Mouse (Mus musculus): ENCODE measurements around the gene Rbpj. TPM values are rescaled to one million over a fixed set of nuclear protein-coding genes. Genes with fewer than 3 reads are reported as not detected.
A peak's percentile ranks its signal among the peaks of the same experiment; 100 is the strongest.

The Rbpj gene
- polyA plus RNA-seq, 2 experiments, result 49.7 to 57.3 TPM

DNA sequence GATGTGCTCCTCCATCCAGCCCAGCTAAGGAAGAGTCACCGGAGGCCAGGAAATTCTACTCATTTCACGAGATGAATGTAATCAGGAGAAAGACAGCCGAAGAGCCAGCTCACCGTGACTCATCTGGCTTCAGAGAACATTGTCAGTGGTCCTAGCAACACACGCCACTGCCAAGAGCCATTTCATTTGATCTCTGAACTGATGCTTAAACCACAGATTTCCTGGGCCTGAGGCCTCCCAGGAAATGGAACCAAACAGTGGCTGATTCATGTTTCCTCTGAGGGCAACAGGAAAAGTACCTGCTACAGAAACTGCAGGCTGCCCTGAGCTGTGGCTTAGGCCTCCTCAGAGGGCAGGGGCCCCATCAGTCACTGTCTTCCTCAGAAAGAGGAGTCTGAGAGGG lies 24.7 kb downstream of the Rbpj start:
- H3K4me3 ChIP-seq (replicated peaks; ENCODE audit: low read length), result no peak overlapping the region
- ATAC-seq (ENCODE audit: low FRiP score, low read depth), result no peak
- H3K9me3 ChIP-seq (ENCODE audit: control insufficient read depth, low read length), result no peaks in the 10 kb centered on the region
- 43% methylated on average over 5 of the region's 5 CpGs for WGBS
- H3K4me2 ChIP-seq (replicated peaks; ENCODE audit: low read depth, low read length, severe bottlenecking), result no peak overlapping the region
- H3K9ac ChIP-seq (ENCODE audit: low read depth, low read length, severe bottlenecking), result no peak overlapping the region
- no peak overlapping the region for H3K27ac ChIP-seq (replicated peaks; ENCODE audit: low read depth, low read length)
- TF ChIP-seq POLR2A (IDR thresholded peaks at IDR 0.05; ENCODE audit: borderline replicate concordance, extremely low read depth, insufficient read depth, insufficient read length), result no peak
- H3K4me1 ChIP-seq (ENCODE audit: control insufficient read depth, insufficient read depth, low read length), result peaks cover 7% of the 10 kb centered on the region; the same call in 1 of the 2 replicates
- no peaks in the 10 kb centered on the region for H3K27me3 ChIP-seq (ENCODE audit: control insufficient read depth, insufficient read depth, low read length)
- no peak for DNase-seq (ENCODE audit: low spot score)
- no peaks in the 10 kb centered on the region for H3K36me3 ChIP-seq (ENCODE audit: control insufficient read depth, insufficient read depth, low read length)

GRCm38 (mm10) chr5:53493756-53494155 lies 27.8 kb downstream of the Rbpj start:
- Histone ChIP-seq H3K36me3 (ENCODE audit: control insufficient read depth, insufficient read depth, low read length) (no peaks in the 10 kb centered on the region), H3K27me3 (ENCODE audit: control insufficient read depth, insufficient read depth, low read length) (no peaks in the 10 kb centered on the region), H3K27ac (replicated peaks; ENCODE audit: low read depth, low read length) (no peak overlapping the region), H3K4me3 (replicated peaks; ENCODE audit: low read length) (no peak overlapping the region), H3K9me3 (ENCODE audit: control insufficient read depth, low read length) (no peaks in the 10 kb centered on the region), H3K4me1 (ENCODE audit: control insufficient read depth, insufficient read depth, low read length) (no peaks in the 10 kb centered on the region), H3K4me2 (replicated peaks; ENCODE audit: low read depth, low read length, severe bottlenecking) (no peak overlapping the region), H3K9ac (ENCODE audit: low read depth, low read length, severe bottlenecking) (no peak overlapping the region)
- DNase-seq (ENCODE audit: low spot score) (no peak), ATAC-seq (ENCODE audit: low FRiP score, low read depth) (no peak)
- WGBS, result 45% methylated on average over 6 of the region's 6 CpGs
- no peak for TF ChIP-seq POLR2A (IDR thresholded peaks at IDR 0.05; ENCODE audit: borderline replicate concordance, extremely low read depth, insufficient read depth, insufficient read length)

DNA sequence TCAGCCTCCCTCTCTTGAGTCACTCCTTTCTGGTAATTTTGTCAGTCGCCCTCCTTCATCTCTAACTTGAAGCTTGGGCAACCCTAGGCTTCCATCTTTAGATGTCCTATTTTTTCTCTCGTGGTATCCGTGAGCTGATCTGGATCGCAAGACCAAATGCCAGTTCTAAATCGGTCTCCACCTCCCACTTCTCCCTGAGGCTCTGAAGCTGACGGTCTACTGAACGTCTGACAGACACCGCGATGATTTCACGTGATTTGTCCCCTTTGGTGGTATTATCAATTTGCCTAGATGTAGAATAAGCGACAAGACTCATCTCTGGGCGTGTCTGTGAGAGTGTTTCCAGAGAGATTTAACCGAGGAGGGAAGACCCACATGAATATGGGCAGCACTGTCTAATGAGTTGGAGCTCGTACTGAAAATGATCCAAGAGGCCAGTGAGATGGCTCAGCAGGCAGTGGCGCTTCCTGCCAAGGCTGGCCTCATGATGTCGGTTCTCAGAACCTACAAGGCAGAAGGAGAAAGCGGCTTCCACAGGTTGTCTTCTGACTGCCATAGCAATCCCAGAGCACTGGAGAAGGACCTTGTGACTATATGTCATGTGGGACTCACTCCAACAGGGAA lies 28.7 kb downstream of the Rbpj start:
- Histone ChIP-seq H3K4me1 (ENCODE audit: control insufficient read depth, insufficient read depth, low read length) (no peaks in the 10 kb centered on the region), H3K36me3 (ENCODE audit: control insufficient read depth, insufficient read depth, low read length) (no peaks in the 10 kb centered on the region), H3K9ac (ENCODE audit: low read depth, low read length, severe bottlenecking) (no peak overlapping the region), H3K4me2 (replicated peaks; ENCODE audit: low read depth, low read length, severe bottlenecking) (no peak overlapping the region), H3K27ac (replicated peaks; ENCODE audit: low read depth, low read length) (no peak overlapping the region), H3K4me3 (replicated peaks; ENCODE audit: low read length) (no peak overlapping the region), H3K27me3 (ENCODE audit: control insufficient read depth, insufficient read depth, low read length) (no peaks in the 10 kb centered on the region), H3K9me3 (ENCODE audit: control insufficient read depth, low read length) (no peaks in the 10 kb centered on the region)
- no peak for DNase-seq (ENCODE audit: low spot score)
- 89% methylated on average over 17 of the region's 17 CpGs for WGBS
- no peak for ATAC-seq (ENCODE audit: low FRiP score, low read depth)
- TF ChIP-seq POLR2A (IDR thresholded peaks at IDR 0.05; ENCODE audit: borderline replicate concordance, extremely low read depth, insufficient read depth, insufficient read length), result no peak

DNA sequence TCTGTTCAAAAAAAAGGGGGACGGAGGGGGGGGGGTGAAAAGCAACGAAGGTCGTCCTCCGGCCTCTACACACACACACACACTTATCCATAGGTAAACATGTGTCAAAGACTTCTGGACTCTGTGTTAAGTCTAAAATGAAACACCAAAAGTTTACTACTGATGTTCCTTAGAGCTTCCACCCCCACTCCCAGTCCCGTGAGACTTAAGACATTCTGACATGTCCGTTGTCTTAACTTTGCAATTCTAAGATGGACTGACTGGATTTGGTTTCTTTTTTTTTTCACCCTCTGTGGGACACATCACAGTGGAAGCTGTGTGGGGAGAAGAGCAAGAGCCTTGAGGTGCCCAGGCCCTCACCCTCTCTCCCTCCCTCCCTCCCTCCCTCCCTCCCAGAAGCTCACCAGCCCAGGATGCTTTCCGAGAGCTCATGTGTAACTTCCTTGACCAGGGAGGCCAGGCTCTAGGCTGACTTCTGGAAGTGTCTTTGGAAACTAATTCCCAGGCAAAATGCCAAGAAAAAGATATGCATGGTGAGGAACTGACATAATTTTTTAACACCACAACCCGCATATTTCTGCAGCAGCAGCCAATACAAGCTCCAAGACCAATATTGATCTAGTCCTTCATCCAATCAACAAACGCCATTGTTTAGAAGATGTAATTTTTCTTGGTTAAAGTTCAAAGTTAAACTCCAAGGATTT lies 31.0 kb downstream of the Rbpj start:
- no peak overlapping the region for H3K9ac ChIP-seq (ENCODE audit: low read depth, low read length, severe bottlenecking)
- no peak overlapping the region for H3K4me2 ChIP-seq (replicated peaks; ENCODE audit: low read depth, low read length, severe bottlenecking)
- 74% methylated on average over 9 of the region's 9 CpGs for WGBS
- no peak overlapping the region for H3K27ac ChIP-seq (replicated peaks; ENCODE audit: low read depth, low read length)
- DNase-seq (ENCODE audit: low spot score) (peak; percentile 75), ATAC-seq (ENCODE audit: low FRiP score, low read depth) (peak; percentile 62; the same call in 1 of the 2 replicates)
- H3K9me3 ChIP-seq (ENCODE audit: control insufficient read depth, low read length), result no peaks in the 10 kb centered on the region
- no peak overlapping the region for H3K4me3 ChIP-seq (replicated peaks; ENCODE audit: low read length)
- TF ChIP-seq POLR2A (IDR thresholded peaks at IDR 0.05; ENCODE audit: borderline replicate concordance, extremely low read depth, insufficient read depth, insufficient read length), result no peak
- no peaks in the 10 kb centered on the region for H3K4me1 ChIP-seq (ENCODE audit: control insufficient read depth, insufficient read depth, low read length)
- H3K27me3 ChIP-seq (ENCODE audit: control insufficient read depth, insufficient read depth, low read length), result no peaks in the 10 kb centered on the region
- H3K36me3 ChIP-seq (ENCODE audit: control insufficient read depth, insufficient read depth, low read length), result no peaks in the 10 kb centered on the region

GRCm38 (mm10) chr5:53499571-53499970 lies 33.6 kb downstream of the Rbpj start:
- Histone ChIP-seq H3K4me2 (replicated peaks; ENCODE audit: low read depth, low read length, severe bottlenecking) (no peak overlapping the region), H3K27me3 (ENCODE audit: control insufficient read depth, insufficient read depth, low read length) (no peaks in the 10 kb centered on the region), H3K36me3 (ENCODE audit: control insufficient read depth, insufficient read depth, low read length) (no peaks in the 10 kb centered on the region), H3K4me1 (ENCODE audit: control insufficient read depth, insufficient read depth, low read length) (no peaks in the 10 kb centered on the region), H3K9ac (ENCODE audit: low read depth, low read length, severe bottlenecking) (no peak overlapping the region), H3K9me3 (ENCODE audit: control insufficient read depth, low read length) (no peaks in the 10 kb centered on the region), H3K27ac (replicated peaks; ENCODE audit: low read depth, low read length) (no peak overlapping the region), H3K4me3 (replicated peaks; ENCODE audit: low read length) (no peak overlapping the region)
- no peak for ATAC-seq (ENCODE audit: low FRiP score, low read depth)
- 76% methylated on average over 3 of the region's 3 CpGs for WGBS
- DNase-seq (ENCODE audit: low spot score), result no peak
- no peak for TF ChIP-seq POLR2A (IDR thresholded peaks at IDR 0.05; ENCODE audit: borderline replicate concordance, extremely low read depth, insufficient read depth, insufficient read length)

Measured in limb, embryonic 14.5 days (tissue).